Mouse (Mus musculus): ENCODE results near the gene Fermt3. TPM values are rescaled to one million over a fixed set of nuclear protein-coding genes. Genes with fewer than 3 reads are reported as not detected.

The Fermt3 gene
- polyA plus RNA-seq, 1 experiment from 2014 or later, result 6.5 TPM

DNA sequence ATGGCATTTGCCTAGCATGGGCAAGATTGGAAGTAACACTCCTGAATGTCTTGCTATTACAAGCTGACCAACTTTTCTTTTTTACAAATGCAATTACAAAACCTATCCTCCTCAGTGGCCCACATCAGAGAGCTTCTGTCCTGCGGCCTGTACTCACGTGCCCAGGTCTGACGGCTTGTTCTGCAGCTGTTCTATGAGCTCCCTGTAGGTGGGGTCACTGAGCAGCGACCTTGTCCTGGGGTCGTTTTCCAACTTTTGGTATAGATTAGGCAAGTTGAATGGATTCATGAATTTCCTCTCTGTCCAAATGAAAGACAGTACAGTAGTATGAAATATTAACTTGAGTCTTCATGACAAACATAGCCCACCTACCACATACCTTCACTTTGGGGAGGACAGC is 14.7 kb upstream of the Fermt3 start:
- Histone ChIP-seq H3K36me3 (peaks cover 68% of the 10 kb centered on the region), H3K27me3 (no peaks in the 10 kb centered on the region), H3K9ac (no peak overlapping the region), H3K27ac (no peak overlapping the region), H3K4me3 (no peak overlapping the region), H3K4me1 (peaks cover 8% of the 10 kb centered on the region), H3K4me2 (replicated peaks) (no peak overlapping the region), H3K9me3 (no peaks in the 10 kb centered on the region)
- 91% methylated on average over 5 of the region's 5 CpGs for WGBS
- no peak for ATAC-seq (ENCODE audit: insufficient number of reproducible peaks, insufficient read depth, low FRiP score, low TSS enrichment)

DNA sequence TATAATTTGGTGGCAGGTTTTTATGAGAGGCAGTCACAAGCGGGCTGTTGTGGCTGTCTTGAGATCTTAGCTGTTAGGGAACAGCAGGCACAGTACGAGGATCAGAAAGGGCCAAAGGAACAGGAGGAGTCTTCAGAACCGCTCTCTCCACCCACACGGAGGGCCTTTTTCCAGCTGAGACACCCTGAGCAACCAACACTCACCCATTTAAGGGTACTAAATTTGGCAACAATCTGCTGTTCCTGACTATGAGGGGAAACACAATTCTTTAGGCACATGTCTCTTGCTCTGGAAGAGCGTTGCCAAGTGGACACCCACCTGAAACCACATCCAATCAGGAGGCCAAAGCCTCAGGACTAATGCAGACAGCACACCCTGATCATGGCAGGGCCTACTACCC is 10.3 kb upstream of the Fermt3 start:
- H3K27ac ChIP-seq, result no peak overlapping the region
- no peak for ATAC-seq (ENCODE audit: insufficient number of reproducible peaks, insufficient read depth, low FRiP score, low TSS enrichment)
- no peaks in the 10 kb centered on the region for H3K4me1 ChIP-seq
- H3K36me3 ChIP-seq, result peaks cover 95% of the 10 kb centered on the region
- no peaks in the 10 kb centered on the region for H3K9me3 ChIP-seq
- no peak overlapping the region for H3K9ac ChIP-seq
- WGBS, result 94% methylated on average over 5 of the region's 5 CpGs
- H3K27me3 ChIP-seq, result no peaks in the 10 kb centered on the region
- no peak overlapping the region for H3K4me2 ChIP-seq (replicated peaks)
- no peak overlapping the region for H3K4me3 ChIP-seq

DNA sequence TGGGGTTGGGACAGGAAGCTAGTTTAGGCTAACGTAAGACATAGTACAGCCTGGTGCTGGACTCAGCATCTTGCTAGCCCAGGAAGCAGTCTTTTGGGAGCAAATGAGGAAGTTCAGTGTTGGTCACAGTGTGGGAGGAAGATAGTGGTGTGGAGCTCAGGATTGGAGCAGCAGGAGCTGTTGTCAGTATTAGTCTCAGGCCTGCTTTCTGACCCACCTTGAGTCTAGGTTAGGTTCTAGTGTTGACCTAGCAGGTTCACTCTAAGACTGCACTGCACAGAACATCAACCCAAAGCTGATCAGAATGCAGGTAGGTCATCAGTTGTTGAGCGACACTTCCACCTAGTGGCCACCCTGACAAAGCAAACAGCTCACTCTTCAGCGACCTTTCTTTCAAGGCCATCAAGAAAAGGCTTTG is 964 bp upstream of the Fermt3 start:
- Histone ChIP-seq H3K9me3 (no peaks in the 10 kb centered on the region), H3K27ac (no peak overlapping the region), H3K4me2 (replicated peaks) (no peak overlapping the region), H3K36me3 (peaks cover 66% of the 10 kb centered on the region), H3K4me1 (no peaks in the 10 kb centered on the region), H3K4me3 (no peak overlapping the region), H3K27me3 (no peaks in the 10 kb centered on the region), H3K9ac (no peak overlapping the region)
- no peak for ATAC-seq (ENCODE audit: insufficient number of reproducible peaks, insufficient read depth, low FRiP score, low TSS enrichment)
- 52% methylated on average over 3 of the region's 3 CpGs for whole genome bisulfite sequencing

DNA sequence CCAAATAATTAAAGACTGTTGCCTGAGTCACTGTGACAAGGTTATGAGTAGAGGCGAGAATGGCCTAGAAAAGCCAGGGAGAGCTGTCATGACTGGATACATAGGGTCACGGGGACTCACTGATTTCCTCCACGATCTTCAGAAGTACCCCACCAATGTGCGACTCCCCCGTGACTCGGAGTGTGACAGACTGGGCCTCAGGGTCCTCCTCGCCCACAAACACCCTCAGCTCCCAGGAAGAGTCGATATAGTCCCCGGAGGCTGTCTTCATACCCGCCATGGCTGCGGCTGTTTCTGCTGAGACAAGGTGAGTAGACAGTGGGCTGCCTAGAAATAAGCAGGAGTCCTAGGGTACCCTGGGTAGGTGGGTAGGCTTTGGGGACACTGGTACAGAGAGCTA is 723 bp downstream of the Fermt3 start:
- WGBS, result 88% methylated on average over 11 of the region's 11 CpGs
- H3K36me3 ChIP-seq, result peaks cover 62% of the 10 kb centered on the region
- H3K9me3 ChIP-seq, result no peaks in the 10 kb centered on the region
- no peaks in the 10 kb centered on the region for H3K4me1 ChIP-seq
- H3K4me3 ChIP-seq, result no peak overlapping the region
- no peak overlapping the region for H3K9ac ChIP-seq
- no peak overlapping the region for H3K27ac ChIP-seq
- ATAC-seq (ENCODE audit: insufficient number of reproducible peaks, insufficient read depth, low FRiP score, low TSS enrichment), result no peak
- no peaks in the 10 kb centered on the region for H3K27me3 ChIP-seq
- no peak overlapping the region for H3K4me2 ChIP-seq (replicated peaks)

DNA sequence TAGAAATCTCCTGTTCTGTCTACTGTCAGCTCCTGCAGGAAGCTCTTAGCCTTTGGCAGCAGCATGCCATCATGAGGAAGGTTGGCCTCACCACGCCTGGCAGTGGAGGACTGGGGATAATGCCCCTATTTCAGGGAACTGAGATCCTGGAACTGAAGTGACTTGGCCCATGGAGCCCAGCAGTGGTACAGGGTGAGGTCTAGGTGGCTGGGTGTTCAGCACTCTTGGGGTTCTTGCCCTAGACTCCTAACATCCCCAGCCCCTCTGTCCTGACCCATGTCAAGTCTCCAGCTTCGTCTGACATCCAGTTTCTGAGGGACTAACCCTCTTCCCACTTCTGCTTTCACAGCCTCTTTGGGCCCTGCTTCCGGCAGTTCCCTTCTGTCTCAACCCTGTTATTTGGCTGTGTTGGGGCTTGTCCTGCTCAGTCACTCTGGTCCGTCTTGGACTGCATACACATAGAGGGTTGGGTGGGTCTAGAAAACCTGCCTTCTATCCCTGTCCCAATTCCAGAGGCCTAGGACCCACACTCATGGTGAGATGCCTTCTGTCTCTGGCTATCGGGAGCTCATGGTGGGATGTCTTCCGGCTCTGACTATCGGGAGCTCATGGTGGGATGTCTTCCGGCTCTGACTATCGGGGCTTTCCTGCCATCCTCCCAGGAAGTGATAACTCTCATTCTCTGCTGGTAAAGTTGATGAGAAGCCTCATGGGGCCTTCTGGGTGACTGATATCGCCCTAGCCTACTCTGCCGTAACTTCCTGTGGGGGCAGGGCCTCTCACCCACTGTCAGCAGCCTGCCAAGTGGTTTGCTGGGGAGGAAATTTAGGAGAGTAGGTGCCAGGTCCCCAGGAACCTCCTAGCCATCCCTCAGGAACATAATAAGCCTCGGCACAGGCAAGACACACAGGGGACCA is 1.5 kb downstream of the Fermt3 start:
- Histone ChIP-seq H3K4me1 (no peaks in the 10 kb centered on the region), H3K4me2 (replicated peaks) (no peak overlapping the region), H3K27ac (no peak overlapping the region), H3K36me3 (peaks cover 58% of the 10 kb centered on the region), H3K9ac (no peak overlapping the region), H3K4me3 (no peak overlapping the region), H3K27me3 (no peaks in the 10 kb centered on the region), H3K9me3 (no peaks in the 10 kb centered on the region)
- WGBS, result 84% methylated on average over 12 of the region's 12 CpGs
- no peak for ATAC-seq (ENCODE audit: insufficient number of reproducible peaks, insufficient read depth, low FRiP score, low TSS enrichment)

DNA sequence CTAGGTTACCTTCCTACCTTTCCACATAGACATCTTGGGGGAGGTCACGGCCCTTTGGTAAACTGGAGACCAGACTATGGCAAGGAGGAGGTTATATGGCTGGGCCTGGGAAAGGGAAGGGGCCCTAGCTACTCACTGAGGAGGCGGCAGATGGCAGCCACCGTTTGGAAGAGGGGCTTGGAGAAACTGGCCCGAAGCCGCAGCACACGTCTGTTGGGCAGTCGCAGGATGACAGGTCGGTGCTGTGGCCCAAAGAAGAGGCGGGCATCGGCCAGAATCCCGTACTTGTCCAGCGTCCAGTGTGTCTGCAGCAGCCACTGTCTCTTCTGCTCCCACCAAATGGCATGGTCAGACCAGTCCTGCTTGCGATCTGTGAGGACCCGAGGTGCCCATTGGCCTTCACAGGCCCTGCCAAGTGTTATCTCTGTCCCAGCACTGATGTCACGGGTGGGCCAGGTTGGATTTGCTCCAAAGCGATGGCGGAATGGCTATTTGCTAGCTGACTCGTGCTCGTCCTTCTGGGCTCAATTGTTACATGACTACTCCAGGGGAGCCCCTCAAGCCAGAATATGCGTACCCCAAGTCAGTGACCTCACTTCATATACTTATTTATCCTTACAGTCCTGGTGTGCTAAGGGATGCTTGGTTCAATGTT is 4.7 kb downstream of the Fermt3 start:
- Histone ChIP-seq H3K27ac (no peak overlapping the region), H3K4me1 (no peaks in the 10 kb centered on the region), H3K9ac (no peak overlapping the region), H3K4me3 (no peak overlapping the region), H3K36me3 (peaks cover 27% of the 10 kb centered on the region), H3K4me2 (replicated peaks) (no peak overlapping the region), H3K9me3 (no peaks in the 10 kb centered on the region), H3K27me3 (no peaks in the 10 kb centered on the region)
- WGBS, result 88% methylated on average over 20 of the region's 20 CpGs
- ATAC-seq (ENCODE audit: insufficient number of reproducible peaks, insufficient read depth, low FRiP score, low TSS enrichment), result no peak

DNA sequence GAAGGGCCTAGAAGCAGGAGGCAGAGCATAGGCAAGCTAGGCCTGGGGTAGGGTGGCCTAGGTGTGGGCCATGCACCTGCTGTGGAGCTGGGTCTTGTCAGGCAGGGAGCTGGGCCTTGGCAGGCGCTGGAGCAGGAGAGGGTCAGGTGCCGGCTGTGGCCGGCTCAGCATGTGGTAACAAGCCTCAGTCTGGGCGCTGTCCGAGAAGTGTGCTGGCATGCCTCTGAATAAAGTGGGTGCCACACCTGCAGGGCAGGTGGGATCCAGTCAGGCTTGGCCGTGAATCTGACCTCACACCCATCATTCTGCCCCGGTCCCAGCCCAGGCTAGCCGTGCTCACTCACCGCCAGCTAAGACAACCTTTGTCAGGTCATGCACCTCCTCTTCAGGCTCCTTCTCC is 5.3 kb downstream of the Fermt3 start:
- Histone ChIP-seq H3K36me3 (peaks cover 20% of the 10 kb centered on the region), H3K4me2 (replicated peaks) (no peak overlapping the region), H3K4me1 (no peaks in the 10 kb centered on the region), H3K27me3 (no peaks in the 10 kb centered on the region), H3K9me3 (no peaks in the 10 kb centered on the region), H3K9ac (no peak overlapping the region), H3K4me3 (no peak overlapping the region), H3K27ac (no peak overlapping the region)
- ATAC-seq (ENCODE audit: insufficient number of reproducible peaks, insufficient read depth, low FRiP score, low TSS enrichment), result no peak
- 85% methylated on average over 9 of the region's 9 CpGs for WGBS

DNA sequence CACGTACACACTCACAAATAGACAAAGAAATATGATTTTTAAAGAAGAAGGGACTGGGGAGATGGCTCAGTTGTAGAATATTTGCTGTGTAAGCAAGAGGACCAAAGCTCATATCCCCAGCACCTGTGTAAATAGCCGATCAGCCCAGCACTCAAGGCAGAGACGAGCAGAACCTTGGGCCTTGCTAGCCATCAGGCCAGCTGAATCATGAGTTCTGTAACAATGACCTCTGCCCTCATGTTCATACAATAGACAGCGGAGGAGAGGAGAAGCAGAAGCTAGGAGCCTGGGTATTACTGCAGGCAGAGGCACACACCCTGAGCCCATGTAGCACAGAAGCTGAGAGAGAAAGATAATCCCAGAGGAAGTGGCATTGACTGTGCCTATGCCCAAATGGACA is 6.8 kb downstream of the Fermt3 start:
- ATAC-seq (ENCODE audit: insufficient number of reproducible peaks, insufficient read depth, low FRiP score, low TSS enrichment), result no peak
- peaks cover 15% of the 10 kb centered on the region for H3K36me3 ChIP-seq
- H3K9ac ChIP-seq, result no peak overlapping the region
- no peaks in the 10 kb centered on the region for H3K9me3 ChIP-seq
- H3K4me3 ChIP-seq, result no peak overlapping the region
- no peak overlapping the region for H3K4me2 ChIP-seq (replicated peaks)
- no peaks in the 10 kb centered on the region for H3K27me3 ChIP-seq
- no peaks in the 10 kb centered on the region for H3K4me1 ChIP-seq
- WGBS, result 82% methylated on average over 4 of the region's 4 CpGs
- H3K27ac ChIP-seq, result no peak overlapping the region

DNA sequence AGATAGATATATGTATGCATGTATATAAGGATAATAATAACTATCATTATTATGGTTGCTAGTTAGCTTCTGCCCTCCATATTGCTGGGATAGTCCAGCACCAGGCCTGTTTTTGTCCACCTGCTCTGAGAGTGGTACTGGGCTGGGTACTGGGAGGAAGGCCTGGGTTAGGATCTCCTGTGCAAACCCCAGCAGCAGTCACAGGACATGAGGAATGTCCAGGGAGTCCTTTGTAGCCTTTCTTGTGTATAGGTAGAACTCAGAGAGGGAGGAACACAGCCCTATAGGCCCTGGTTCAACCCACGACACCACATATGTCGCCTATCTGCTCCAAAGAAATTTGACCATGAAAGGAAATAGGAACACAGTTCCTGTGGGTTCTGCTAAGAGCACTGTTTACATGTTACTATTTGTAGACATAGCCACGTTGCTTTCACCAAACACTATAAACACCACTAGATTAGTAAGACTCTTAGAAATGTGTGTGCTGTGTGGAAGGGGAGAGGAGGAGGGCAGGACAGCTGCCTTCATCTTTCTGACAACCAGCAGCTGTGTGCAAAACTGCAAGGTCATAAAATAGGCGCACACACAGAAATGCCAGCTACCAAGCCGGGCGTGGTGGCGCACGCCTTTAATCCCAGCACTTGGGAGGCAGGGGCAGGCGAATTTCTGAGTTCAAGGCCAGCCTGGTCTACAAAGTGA is 12.2 kb downstream of the Fermt3 start:
- no peaks in the 10 kb centered on the region for H3K4me1 ChIP-seq
- H3K36me3 ChIP-seq, result no peaks in the 10 kb centered on the region
- no peak overlapping the region for H3K4me3 ChIP-seq
- H3K9me3 ChIP-seq, result no peaks in the 10 kb centered on the region
- no peaks in the 10 kb centered on the region for H3K27me3 ChIP-seq
- H3K4me2 ChIP-seq (replicated peaks), result no peak overlapping the region
- no peak overlapping the region for H3K27ac ChIP-seq
- 86% methylated on average over 9 of the region's 9 CpGs for WGBS
- H3K9ac ChIP-seq, result no peak overlapping the region
- ATAC-seq (ENCODE audit: insufficient number of reproducible peaks, insufficient read depth, low FRiP score, low TSS enrichment), result no peak

DNA sequence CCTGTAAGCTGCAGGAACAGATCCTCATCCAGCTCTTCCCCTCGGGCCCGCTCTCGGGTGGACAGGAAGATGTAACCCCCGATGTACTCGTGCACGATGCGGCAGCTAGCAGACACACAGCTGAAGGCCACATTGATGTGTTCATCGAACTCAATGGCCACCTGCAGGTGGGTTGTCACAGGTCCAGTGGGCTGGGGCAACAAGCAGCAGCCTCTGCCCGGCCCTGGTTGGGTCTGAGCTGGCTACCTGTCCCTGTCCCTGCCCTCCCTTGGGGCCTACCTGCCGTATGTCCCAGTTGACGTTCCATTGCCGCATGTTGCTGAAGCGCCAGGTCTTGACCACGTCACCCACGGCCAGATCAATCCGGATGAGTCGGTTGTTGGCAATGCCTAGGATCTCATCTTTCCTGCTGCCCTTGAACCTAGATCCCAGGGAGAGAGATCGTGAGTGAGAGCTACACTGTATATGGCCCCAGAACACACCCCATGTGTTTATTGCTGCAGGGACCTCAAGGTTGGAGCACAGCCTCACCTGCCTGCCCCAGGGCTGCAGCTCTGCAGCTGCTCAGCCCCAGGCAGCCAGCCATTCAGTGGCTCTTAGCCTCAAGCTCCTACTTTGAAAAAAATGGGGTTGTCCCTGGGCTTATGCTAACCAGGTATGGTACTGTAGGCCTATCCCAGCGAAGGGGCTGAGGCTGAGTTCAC is 19.8 kb downstream of the Fermt3 start:
- H3K4me2 ChIP-seq (replicated peaks), result no peak overlapping the region
- no peak overlapping the region for H3K4me3 ChIP-seq
- no peak for ATAC-seq (ENCODE audit: insufficient number of reproducible peaks, insufficient read depth, low FRiP score, low TSS enrichment)
- H3K36me3 ChIP-seq, result peaks cover 20% of the 10 kb centered on the region
- no peak overlapping the region for H3K27ac ChIP-seq
- WGBS, result 93% methylated on average over 19 of the region's 19 CpGs
- H3K9me3 ChIP-seq, result no peaks in the 10 kb centered on the region
- no peaks in the 10 kb centered on the region for H3K27me3 ChIP-seq
- no peak overlapping the region for H3K9ac ChIP-seq
- H3K4me1 ChIP-seq, result peaks cover 22% of the 10 kb centered on the region

DNA sequence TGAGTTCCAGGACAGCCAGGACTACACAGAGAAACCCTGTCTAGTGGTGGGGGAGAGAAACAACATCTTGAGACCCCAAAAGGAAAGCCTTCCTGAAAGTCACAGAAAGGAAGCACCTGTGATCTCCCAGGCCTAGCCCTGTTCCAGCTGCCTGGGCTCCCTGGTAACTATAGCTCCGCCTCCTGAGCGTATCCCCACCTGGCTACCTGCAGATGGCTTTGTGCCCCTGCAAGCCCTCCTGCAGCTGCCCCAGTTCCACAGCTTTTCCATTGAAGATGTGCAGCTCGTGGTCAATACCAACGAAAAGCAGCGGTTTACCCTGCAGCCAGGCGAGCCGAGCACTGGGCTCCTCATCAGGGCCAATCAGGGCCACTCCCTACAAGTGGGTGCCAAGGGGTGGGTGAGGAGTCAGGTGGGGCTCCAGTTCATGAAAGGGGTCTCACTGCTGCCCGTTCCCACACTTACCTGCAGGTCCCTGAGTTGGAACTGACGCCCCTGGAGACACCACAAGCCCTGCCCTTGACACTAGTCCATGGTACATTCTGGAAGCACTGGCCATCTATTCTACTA is 21.5 kb downstream of the Fermt3 start:
- ATAC-seq (ENCODE audit: insufficient number of reproducible peaks, insufficient read depth, low FRiP score, low TSS enrichment), result no peak
- H3K4me1 ChIP-seq, result peaks cover 30% of the 10 kb centered on the region
- H3K9me3 ChIP-seq, result no peaks in the 10 kb centered on the region
- no peak overlapping the region for H3K9ac ChIP-seq
- H3K4me3 ChIP-seq, result no peak overlapping the region
- no peak overlapping the region for H3K4me2 ChIP-seq (replicated peaks)
- no peak overlapping the region for H3K27ac ChIP-seq
- H3K36me3 ChIP-seq, result peaks cover 20% of the 10 kb centered on the region
- WGBS, result 83% methylated on average over 9 of the region's 9 CpGs
- H3K27me3 ChIP-seq, result no peaks in the 10 kb centered on the region

Data from embryonic facial prominence, embryonic 12.5 days (tissue).